Mouse (Mus musculus): ENCODE results near the gene Aspm. TPM values are rescaled to one million over a fixed set of nuclear protein-coding genes. Genes with fewer than 3 reads are reported as not detected.
A peak's percentile ranks its signal among the peaks of the same experiment; 100 is the strongest.
"Not testable (repeated sequence)": the region's sequence is repeated elsewhere in the genome, so short reads cannot be mapped to it uniquely, and the experiment has no call there.

Aspm gene
- 29.5 and 32.8 TPM in 2 replicates for total RNA-seq (2015)
- total RNA-seq (2017), result 37.9 and 41.0 TPM in 2 replicates

GRCm38 (mm10) chr1:139454340-139455225 is at the start of gene Aspm:
Aspm (plus strand) TSS chr1:139454772.
- peak; percentile 97 for ATAC-seq (ENCODE audit: poor library complexity, severe bottlenecking)

GRCm38 (mm10) chr1:139405766-139406165 is 48.8 kb upstream of the Aspm start:
- ATAC-seq (ENCODE audit: poor library complexity, severe bottlenecking), result no peak

DNA sequence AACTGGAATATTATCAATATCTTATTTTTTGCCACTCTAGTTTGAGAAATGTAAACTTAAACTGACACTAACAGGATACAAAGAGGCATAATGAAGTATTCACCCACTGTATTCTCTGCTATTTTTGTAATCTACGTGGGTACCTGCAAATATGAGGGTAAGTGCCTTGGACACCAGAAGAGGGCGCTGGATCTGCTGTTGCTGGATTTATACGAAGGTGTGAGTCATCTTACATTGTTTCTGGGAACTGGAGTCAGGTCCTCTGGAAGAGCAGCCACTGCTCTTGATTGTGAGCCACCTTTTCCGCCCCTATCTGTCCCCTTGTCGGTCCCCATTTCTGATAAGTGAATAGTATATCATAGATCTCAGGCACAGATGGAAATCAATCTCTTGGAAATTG is 46.9 kb upstream of the Aspm start:
- ATAC-seq (ENCODE audit: poor library complexity, severe bottlenecking), result peak; percentile 33; the same call in 1 of the 2 replicates

DNA sequence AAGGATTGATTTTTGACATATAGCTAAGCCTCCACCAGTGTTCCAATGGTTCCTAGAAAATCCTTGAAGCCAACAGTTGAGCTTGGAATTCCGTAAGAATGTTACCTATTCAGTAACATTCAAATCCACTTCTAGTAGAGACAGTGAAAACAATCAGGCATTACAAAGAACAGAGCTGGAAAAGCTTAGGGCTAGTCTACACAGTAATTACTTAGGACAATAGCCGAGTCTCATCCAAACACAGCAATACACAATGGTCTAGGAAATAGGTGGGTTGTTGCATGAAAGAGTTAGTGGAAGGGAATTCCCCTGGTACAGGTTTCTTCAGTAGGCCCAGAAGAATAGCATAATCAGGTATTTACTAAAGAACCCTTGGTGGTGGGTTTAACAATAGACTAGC is 42.2 kb upstream of the Aspm start:
- ATAC-seq (ENCODE audit: poor library complexity, severe bottlenecking), result not testable (repeated sequence)

DNA sequence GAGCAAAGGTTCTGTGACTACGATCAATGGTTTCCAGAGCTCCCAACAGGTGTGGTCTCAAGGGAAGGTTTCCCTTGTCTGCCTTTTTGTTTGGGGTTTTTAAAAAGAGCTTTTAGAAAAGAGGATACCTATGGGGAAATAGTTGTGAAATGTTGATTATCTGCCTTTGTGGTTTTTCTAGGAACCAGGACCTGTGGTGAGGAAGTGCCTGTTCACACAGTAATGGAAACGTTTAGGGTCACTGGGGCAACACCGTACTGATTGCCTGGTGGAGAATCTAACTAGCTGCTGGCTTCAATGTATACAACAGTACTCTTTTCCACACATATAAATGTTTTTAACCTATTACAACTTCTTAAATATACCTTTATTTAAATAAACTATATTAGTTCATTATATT is 41.1 kb upstream of the Aspm start:
- peak; percentile 98 for ATAC-seq (ENCODE audit: poor library complexity, severe bottlenecking)

DNA sequence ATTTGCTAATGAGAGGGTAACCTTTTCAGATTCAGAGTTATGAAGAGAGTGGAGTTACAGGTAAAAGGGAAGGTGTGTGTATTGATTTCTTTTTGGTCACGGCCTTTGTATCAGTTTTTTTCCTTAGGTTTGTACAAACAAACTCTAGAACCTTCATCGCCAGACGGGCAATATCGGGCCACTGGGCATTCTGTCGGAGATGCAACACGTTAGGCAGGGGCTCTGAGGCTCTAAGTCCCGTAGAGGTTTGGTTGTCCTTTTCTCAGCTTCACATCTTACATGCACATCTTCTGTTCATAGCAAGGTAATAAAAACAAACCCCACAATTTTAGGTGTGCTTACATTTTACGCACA is 33.1 kb upstream of the Aspm start:
- peak; percentile 31 for ATAC-seq (ENCODE audit: poor library complexity, severe bottlenecking)

DNA sequence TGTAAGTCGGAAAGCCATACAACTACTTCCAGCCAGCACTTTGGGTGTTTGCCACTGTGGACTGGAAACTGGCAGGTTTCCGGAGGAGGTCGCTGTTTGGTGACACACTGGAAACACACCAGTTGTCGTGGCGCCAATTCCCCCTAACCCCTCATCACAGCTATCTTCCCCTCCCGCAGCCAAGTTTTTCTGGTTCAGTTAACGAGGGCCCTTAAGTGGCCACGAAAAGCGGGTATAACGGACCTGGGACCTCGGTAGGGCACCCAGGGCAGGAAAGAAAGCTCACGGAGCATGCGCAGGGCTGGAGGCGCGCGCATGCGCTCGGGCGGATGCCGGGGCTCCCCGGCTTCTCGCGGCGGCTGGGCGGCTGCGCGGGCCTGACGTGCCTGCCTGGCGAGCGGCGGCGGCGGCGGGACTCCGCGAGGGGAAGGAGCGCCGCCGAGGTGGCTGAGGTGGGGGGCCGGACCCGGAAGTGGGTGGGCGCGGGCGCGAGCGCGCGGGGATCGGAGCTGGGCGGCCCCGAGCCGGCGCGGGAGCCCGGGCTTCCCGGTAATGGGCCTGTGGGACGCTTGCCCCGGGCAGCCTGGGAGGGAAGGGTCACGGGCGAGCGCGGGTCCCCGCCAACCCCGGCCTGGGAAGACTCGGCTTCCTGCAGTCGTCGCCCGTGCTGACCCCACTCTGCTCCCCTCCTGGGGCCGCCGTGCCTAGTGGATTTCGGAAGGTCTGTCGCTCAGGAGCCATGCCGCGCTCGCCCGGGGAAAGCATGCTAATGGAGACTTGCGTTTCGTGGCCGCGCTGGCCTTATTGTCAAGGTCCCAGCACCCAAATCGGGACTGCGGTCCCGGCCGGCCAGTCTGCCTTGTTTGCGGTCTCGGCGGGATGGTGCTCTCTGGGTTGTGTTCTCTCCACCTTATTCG is 32.4 kb upstream of the Aspm start, which contains the start of gene Zbtb41:
Gene Zbtb41, plus strand, starts transcription at position 414 of the 917 bp plus-strand sequence.
- peak; percentile 88 for ATAC-seq (ENCODE audit: poor library complexity, severe bottlenecking)

DNA sequence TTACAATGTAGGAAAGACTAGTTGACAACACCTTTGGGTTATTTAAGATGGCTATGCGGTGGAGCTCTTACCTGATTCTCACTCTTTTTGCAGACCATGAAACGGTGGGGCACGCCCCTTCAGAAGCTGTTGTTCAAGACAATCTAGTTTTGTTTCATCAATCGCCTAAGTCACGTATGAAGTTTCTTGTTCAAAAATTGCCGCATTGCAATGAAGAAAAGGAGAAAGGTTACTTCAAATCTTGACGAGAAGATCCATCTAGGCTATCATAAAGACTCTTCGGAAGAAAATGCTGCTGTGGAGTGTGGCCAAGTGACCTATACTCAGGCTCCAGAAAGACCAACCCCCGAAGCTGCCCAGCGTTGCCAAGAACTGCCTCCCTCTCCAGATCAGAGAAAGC is 31.6 kb upstream of the Aspm start:
- no peak for ATAC-seq (ENCODE audit: poor library complexity, severe bottlenecking)

DNA sequence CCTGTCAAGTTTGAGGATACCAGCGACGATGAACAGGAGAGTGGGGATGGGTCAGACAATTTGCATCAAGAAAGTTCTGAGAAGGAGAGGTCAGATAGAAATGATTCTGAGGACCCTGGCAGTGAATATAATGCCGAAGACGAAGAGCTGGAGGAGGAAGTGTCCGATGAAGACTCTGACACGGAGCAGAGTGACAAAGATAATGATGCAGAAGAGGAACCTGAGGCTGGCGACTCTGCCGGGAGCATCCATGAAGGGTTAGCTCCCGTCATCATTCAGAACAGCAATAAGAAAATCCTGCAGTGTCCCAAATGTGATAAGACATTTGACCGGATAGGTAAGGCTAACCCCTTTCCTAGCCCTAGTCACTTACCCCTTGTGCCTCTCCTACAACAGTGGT is 30.6 kb upstream of the Aspm start:
- peak; percentile 37 for ATAC-seq (ENCODE audit: poor library complexity, severe bottlenecking)

DNA sequence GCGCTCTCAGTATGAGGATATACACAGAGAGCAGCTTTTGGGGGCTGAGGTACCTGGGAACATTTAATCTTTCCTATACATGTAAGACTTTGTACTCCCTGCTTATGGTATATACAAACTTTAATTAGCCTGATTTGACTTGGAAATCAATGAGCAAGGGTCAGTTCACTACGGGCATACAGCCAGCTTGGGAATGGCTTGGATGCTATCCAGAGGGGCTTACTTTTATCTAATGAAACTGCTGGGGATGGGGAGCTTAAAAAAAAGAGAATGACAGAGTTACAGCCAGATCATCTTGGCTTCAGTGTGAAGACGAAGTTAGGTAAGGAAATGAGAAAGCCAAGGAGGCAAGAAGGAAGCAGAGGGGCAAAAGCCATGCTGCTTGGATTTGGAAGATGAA is 29.6 kb upstream of the Aspm start:
- ATAC-seq (ENCODE audit: poor library complexity, severe bottlenecking), result no peak

DNA sequence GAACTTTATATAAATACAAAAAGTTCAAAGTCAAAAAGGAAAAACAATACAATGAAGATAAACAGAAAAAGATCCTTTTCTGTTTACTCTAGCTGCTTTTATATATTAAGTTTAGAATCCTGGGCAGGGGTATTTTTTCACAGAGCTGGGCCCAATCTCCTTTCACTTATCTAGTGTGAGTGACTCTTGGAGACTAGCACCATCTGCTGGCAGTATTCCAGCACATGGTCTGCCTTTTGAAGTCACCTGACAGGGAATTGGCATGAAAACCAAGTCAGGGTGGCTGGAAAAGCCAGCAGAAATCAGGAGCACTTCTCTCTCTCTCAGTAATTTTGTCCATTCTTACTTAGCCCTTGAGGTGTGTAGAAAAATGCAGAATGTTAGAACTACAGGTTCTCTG is 16.2 kb upstream of the Aspm start:
- ATAC-seq (ENCODE audit: poor library complexity, severe bottlenecking), result peak; percentile 62

GRCm38 (mm10) chr1:139443103-139443502 is 11.5 kb upstream of the Aspm start:
- 0 out of 2 replicates have a peak, but pooled peaks have one; percentile 38 for ATAC-seq (ENCODE audit: poor library complexity, severe bottlenecking)

- peak; percentile 16; the same call in 1 of the 2 replicates for ATAC-seq (ENCODE audit: poor library complexity, severe bottlenecking)
Observed at GRCm38 (mm10) chr1:139455226-139455869, 776 bp downstream of the Aspm start.

- ATAC-seq (ENCODE audit: poor library complexity, severe bottlenecking), result peak; percentile 24; the same call in 1 of the 2 replicates
Observed at GRCm38 (mm10) chr1:139460807-139461206, 6.2 kb downstream of the Aspm start.

DNA sequence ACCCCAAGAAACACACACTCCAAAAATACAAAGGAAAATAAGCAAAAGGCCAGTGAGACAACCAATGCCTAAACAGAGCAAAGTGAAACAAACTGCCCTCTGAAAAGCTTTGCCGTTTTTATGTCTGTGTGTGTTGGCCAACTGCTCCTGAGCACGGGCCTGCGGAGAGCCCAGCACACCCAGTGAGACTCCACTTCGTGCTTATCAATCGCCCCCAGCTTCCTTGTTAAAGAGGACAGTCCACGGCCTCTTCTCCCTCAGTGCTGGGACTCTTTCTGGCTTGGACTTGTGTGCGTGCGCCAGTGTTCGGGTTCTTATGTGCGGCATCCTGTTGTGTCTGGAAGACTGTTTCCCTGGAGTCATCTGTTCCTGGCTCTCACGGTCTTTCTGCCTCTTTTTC is 11.4 kb downstream of the Aspm start:
- no peak for ATAC-seq (ENCODE audit: poor library complexity, severe bottlenecking)

DNA sequence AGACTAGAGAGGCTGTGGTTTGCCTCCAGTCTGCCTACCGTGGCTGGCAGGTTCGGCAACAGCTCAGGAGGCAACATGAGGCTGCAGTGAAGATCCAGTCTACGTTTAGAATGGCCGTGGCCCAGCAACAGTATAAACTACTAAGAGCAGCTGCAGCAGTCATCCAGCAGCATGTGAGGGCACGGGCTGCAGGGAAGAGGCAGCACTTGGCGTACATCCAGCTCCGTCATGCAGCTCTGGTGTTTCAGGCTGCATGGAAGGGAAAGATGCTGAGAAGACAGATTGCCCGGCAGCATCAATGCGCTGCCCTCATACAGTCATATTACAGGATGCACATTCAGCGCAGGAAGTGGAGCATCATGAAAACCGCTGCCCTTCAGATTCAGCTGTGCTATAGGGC is 24.3 kb downstream of the Aspm start:
- no peak for ATAC-seq (ENCODE audit: poor library complexity, severe bottlenecking)

GRCm38 (mm10) chr1:139480246-139480645 is 25.7 kb downstream of the Aspm start:
- ATAC-seq (ENCODE audit: poor library complexity, severe bottlenecking), result no peak

DNA sequence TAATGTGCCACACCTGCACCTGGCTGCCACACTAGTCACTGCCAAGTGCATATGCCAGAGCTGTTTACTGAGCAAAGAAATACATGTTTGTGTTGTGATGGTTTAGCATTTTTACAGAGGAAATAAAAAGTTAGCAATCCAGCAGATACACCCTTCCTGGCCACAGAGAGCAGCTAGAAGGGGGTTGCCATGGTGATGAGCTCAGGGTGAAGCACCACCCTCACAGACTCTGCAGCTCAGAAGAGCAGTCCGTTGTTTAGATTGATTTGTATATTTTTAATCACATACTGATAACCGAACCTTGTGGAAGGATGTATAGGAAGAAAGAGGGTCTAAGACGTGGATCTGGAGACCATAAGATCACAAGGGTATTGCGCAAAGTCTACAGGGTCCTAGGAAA is 26.6 kb downstream of the Aspm start:
- ATAC-seq (ENCODE audit: poor library complexity, severe bottlenecking), result no peak

DNA sequence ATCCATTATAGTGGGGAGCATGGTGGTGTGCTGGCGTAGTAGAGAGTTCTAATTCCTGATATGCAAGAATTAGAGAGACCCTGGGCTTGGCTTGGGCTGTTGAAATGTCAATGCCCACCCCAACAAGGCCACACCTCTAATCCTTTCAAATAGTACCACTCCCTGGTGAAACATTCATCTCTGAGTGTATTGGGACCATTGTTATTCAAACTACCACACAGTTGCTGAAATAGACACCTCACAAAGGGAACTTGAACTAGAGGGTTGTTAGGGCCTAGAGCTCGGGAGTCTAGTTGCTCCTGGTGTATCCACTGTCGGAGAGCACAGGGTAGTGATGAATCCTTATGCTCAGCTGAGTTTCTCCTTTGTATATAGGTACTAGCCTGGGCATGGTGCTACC is 40.1 kb downstream of the Aspm start:
- no peak for ATAC-seq (ENCODE audit: poor library complexity, severe bottlenecking)

DNA sequence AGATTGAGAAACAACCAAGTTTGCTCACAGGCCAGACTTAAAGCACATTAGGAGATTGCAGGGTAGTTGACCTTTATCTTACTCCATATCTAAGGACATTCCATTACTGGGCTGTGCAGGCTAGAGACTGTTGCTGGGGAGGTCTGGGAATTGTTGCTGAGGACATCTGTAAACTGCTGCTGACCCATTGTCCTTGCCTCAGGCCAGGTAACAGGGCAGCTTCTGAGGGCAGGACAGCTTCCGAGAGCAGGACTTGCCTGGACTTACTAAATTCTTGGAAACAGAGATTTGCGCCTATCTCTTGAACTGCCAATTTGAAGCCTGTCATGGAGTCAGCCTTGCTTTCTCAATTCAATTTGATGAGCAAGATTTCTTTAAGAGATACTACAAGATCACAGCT is 40.8 kb downstream of the Aspm start:
- no peak for ATAC-seq (ENCODE audit: poor library complexity, severe bottlenecking)

DNA sequence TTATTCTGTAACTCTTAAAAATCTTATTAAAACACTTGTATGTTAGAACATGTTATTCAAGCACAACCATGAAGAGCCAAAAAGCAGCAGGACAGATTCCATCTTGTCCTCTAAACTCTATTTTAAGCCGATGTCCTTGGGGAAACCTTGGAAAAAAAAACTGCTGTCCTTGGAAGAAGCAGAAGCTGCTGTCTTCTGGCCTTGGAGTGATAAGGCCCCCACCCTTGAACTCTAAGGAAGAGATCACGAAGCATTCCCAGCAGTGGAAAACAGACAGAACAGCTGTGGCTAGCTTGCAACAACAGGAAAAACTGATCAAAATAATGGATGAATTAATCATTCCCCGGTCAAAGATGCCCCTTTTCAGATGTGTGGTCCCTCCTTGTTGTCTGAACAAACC is 41.6 kb downstream of the Aspm start:
- no peak for ATAC-seq (ENCODE audit: poor library complexity, severe bottlenecking)
